Mouse (Mus musculus) T-helper 1 cell (primary cell): Measurements from ENCODE around the gene Nop2.

Source experiments
- in situ Hi-C: fragments of 300-600 bp; cut with MboI, MseI; formaldehyde crosslinking; loops from one replicate; pipeline ENCODE4 v1.15.1; 2025; ENCODE audit warnings: high pct_unique_total_duplicates

Gene Nop2

DNA sequence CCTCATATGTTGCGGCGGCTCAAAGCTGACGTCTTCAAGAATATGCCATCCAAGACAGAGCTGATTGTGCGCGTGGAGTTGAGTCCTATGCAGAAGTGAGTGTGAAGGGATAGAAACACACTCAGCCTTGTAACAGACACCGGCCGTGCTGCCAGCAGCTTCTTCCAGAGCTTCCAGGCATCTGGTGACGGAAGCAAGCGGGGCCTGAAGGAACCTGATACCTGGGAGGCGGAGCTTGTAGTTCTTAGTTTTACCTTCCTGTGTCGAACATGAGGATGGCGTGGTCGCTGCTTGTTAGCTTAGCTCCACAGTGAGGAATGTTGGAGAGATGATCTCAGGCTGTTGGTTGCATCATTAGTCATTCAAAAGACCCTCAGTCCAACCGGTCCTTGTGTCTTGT lies 22.3 kb upstream of the Nop2 start:
- in situ Hi-C loops: no loop called here

DNA sequence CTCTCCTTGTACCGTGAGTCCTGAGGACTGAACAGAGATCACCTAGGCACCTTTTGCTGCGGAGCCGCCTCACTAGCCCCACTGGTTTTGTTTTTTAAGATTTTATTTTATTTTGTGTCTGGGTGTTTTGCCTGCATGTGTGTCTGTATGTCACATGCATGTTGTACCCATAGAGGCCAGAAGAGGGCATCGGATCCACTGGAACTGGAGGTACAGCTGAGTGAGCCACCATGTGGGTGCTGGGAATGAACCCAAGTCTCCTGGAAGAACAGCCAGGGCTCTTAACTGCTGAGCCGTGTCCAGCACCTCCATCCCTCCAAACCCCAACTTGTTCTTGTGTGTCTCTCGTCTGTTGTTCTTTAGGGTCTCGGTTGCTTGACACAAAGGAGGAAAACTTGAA lies 20.8 kb upstream of the Nop2 start:
- in situ Hi-C loops: no loop called here

DNA sequence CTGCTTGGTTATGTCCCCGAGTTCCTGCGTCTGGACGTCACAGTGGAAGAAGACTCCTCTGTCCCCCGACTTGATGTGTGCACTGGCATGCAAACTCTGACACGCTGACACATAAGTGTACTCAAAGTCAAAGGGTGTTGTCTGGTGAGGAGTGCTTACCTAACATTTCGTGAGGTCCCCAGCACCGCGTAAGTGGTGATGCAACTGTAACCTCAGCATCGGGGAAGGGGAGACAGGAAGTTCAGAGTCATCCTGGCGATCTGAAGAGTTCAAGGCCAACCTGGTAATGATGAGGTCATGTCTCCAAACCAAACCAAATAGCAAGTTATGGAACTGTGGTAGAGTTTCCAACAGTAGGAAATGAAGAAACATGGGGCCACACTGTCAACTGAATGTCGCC lies 19.2 kb upstream of the Nop2 start:
- in situ Hi-C loops: no loop called here

DNA sequence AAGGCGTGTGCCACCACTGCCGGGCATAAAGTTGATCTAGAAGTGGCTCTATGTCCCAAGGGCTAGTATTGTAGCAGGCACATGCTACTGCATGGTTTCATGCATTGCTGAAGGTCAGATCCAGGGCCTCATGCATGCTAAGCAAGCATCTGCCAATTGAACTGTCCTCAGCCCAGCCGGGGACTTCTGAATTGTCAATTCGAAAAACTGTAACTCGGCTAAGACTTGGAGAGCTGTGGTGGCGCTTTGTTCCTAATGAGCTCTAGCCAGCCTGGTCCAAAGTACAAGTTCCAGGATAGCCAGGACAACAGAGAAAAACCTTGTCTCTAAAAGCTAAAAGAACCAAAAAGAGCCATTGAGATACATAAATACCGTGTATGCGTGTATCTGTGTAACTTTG lies 12.3 kb upstream of the Nop2 start:
- in situ Hi-C loops: no loop called here

DNA sequence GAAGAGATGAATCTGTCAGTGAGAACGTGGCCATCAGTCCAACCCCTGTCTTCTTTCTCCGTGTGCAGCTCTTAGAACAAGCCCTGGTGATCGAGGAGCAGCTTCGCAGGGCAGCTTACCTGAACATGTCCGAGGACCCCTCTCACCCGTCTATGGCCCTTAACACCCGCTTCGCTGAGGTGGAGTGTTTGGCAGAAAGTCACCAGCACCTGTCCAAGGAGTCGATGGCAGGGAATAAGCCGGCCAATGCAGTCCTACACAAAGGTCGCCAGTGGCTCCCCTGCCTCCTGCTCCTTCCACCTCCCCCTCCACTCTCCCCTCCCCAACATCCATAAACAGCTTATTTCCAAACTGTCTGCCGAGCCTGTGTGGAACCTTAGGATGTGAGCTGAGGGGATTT lies 3.0 kb upstream of the Nop2 start:
- in situ Hi-C loops: no loop called here

DNA sequence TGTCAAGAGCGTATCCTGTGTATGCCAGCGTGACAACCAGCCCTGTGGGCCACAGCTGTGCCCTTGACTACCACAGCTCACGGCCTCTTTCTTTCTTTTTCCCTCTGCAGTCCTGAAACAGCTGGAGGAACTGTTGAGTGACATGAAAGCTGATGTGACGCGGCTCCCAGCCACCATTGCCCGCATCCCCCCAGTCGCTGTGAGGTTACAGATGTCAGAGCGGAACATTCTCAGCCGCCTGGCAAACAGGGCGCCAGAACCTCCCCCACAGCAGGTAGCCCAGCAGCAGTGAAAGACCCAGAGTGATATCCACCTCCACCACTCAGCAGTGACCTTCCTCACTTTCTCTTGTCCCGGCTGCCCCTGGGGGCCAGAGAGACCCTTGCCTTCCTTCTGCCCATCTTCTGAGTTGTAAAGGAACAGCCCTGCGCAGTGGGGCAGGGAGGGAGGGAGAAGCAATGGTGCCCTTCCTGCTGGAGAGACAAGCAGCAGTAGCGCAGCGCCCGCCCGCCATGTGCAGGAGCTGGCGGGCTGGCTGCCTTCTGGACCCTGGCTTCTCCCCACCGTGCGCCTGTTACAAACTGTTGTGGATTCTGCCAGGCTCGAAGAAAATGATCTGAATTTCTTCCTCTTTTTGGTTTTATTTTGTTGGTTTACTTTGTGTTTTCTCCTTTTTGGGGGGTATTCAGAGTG lies 1.9 kb upstream of the Nop2 start:
- in situ Hi-C loops: no loop called here

DNA sequence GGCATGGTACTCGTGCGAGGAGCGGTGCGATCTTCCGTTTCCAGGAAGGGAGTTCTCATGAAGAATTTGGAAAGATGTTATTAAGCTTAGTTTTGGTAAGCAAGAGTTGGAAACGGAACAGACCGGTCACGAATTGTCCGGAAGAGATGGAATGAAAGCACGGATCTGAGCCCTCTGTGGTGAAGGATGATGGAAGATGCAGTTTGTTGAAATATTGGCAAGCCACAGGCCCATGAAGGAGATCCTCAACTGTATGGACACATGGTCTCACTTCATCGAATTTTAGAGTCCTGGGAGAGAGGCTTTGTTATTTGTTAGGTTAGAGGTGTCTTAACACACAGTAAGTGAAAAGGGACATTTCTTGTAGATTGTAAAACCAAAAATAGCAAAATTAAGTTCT lies 761 bp downstream of the Nop2 start:
- in situ Hi-C loops: no loop called here

DNA sequence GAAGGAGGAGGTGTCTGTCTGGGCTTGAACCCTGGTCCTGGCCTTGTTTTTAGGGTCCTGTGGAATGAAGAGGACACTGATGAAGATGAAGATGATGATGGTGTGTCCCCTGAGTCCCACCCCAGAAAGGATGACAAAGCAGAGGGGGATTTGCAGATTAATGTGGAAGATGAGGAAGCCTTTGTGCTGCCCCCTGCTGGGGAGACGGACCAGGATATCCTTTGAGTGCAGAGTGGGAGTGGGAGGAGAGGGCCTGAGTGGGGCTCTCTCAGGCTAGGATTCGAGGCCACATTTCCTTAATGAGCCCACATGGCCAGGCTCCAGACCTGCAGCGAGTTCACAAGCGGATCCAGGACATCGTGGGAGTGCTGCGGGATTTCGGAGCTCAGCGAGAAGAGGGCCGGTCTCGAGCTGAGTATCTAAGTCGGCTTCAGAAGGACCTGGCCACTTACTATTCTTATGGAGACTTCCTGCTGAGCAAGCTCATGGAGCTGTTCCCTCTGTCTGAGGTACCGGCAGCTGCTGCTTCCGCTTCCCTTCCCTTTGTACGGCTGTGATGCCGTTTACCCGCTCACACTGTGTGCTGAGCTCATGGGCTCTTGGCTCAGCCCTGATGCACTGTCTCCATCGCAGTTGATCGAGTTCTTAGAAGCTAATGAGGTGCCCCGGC lies 5.4 kb downstream of the Nop2 start:
- in situ Hi-C loops: loop anchor here (5.0 kb wide), 1 partner anchor 35 kb away; no protein-coding TSS in a partner anchor

DNA sequence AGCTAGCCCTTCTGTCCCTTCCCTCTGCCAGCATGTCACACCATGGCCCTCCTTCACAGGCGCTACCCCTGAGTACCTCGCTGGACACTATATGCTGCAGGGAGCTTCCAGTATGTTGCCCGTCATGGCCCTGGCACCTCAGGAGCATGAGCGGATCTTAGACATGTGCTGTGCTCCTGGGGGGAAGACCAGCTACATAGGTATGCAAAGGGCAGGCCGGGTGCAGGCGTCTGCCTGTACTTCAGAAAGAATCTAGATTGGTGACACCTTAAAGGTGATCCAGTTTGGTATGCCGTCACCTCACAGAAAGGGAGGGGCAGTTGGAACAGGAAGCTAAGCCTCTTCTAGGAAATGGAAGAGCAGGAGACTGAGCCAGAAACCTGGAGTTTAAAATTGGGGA lies 8.0 kb downstream of the Nop2 start:
- in situ Hi-C loops: loop anchor here (5.0 kb wide), 1 partner anchor 37 kb away; no protein-coding TSS in a partner anchor

DNA sequence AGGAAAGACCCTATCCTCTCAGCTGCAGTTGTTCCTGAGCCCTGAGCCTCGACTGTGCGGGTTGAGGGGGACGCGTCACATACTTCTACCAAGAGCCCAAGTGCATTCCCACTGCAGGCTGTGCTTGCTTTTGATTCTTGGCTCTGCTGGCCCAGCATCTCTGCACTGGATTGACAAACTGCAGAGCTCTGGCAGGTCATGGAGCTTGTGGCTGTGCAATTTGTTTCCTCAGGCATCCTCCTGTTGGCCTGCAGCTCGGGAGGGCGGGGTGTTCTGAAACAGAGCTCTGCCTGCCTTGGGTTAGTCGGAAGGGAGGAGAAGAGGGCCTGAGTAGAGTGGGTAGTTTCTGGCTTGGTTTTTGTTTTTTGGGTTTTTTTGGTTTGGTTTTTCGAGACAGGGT lies 10.7 kb downstream of the Nop2 start:
- in situ Hi-C loops: no loop called here

DNA sequence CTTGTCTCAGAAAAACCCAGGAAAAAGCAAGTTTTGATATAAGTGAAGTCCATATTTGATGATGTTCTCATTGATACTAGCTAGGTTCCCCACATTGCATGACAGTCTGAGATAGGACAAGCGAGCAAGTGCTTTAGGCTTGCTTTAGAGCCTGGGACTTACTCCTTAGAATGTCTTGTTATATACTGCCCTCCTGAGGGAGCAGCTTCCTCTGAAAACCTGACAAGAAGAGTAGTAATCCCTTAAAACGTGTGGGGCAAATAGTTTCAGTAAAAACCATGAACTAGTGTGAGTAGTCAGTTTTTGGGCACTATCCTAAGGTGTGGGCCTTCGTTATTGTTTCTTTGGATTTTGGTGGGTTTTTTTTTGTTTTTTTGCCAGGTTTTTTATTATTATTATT lies 11.4 kb downstream of the Nop2 start:
- in situ Hi-C loops: no loop called here

DNA sequence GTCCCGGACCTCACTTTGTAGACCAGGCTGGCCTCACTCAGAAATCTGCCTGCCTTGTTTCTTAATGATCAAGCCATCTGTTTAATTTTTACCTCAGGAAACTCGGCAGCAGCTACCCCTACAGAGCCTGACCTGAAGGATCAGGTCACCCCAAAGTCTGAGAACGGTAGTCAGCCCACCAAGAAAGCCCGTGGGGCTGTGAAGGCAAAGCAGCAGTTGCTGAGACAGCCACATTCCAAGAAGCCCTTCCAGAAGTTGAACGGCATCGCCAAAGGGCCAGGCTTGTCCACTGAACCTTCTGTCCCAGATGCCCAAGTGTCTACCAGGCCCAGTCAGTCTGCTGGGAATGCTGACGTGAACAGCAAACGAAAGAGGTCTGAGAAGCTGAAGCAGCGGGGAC lies 12.2 kb downstream of the Nop2 start:
- in situ Hi-C loops: no loop called here

DNA sequence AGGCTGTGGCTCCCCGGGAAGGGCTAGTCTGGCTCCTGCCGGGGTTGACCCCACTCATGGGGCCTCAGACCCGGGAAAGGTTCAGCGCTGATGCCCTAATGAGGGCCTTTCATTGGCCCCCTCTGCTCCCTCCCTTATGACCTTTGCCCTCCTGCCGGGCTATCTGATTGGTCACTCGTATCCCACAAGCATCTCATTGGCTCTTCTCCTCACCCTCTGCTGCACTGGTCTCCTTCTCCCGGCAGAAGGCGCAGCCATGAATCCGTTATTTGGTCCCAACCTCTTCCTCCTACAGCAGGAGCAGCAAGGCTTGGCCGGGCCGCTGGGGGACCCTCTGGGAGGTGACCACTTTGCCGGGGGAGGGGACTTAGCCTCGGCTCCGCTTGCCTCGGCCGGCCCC lies 13.3 kb downstream of the Nop2 start, which contains the start of gene Iffo1:
TSS of gene Iffo1 (plus strand) at position 241 of the 400 bp plus-strand sequence.
- in situ Hi-C loops: loop anchor here (5.0 kb wide), 1 partner anchor 82 kb away; no protein-coding TSS in a partner anchor

DNA sequence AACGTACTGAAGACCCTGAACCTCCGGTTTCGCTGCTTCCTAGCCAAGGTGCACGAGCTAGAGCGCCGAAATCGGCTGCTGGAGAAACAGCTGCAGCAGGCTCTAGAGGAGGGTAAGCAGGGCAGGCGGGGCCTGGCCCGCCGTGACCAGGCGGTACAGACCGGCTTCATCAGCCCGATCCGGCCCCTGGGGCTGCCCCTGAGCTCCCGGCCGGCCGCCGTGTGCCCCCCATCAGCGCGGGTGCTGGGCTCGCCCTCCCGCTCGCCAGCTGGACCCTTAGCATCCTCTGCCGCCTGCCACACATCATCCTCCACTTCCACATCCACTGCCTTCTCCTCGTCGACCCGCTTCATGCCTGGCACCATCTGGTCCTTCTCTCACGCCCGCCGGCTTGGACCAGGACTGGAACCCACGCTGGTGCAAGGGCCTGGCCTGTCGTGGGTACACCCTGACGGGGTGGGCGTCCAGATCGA lies 13.8 kb downstream of the Nop2 start:
- in situ Hi-C loops: loop anchor here (5.0 kb wide), 1 partner anchor 82 kb away; no protein-coding TSS in a partner anchor

DNA sequence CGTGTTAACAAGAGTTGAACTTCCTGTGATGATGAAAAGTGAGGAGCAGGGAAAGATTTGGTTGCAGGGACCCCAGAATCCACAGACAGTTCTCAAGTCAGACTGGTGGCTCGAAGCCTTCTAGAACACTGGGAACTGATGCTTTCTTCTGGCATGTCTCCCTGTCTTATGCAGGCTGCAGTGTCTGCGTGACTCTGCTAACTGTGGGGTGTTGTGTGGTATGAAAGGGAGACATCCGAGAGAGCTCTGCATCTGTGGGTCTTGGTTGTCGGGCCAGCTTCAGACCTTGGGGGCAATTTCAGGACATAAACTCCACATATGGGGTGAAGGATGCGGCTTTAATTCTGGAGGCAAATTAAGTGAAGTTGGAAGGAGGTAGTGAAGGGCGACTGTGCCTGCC lies 14.4 kb downstream of the Nop2 start:
- in situ Hi-C loops: loop anchor here (5.0 kb wide), 1 partner anchor 81 kb away; no protein-coding TSS in a partner anchor

DNA sequence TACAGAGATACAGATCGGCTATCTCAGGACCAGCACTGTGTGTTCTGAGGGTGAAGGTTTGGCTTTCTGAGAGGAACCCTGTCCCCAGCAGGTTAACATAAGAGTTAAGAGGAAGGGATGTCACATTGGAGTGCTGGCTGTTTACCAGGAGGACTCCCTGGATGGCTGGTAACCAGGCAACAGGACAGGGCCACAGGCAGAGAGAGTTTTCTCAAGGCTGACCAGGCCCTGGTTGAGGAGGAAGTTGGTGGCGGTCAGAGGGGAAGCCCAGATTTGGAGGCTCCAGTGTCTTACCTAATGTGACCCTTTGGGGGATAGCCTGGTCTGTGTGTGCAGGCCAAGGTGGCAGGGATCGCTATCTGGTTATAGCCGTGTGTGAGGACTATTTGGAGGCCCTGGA lies 15.1 kb downstream of the Nop2 start:
- in situ Hi-C loops: loop anchor here (5.0 kb wide), 1 partner anchor 81 kb away; no protein-coding TSS in a partner anchor

DNA sequence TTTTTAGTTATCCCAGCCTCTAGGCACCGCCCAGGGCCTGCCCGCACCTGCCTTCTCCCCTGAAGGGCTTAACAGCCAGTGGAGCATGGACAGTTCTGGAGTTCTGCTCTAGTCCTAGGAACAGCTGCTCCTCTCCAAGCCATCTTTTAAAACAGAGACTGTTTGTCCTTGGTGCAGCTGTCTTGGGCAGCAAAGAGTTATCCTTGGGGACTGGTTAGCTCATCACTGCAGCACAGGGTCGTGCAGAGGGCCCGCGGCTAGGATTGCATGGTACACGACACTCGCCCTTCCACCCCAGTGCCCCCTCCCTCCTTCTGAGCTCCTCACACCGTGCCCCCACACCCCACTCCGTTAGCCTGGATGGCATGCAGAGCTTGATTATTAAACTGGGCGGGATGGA lies 15.6 kb downstream of the Nop2 start:
- in situ Hi-C loops: loop anchor here (5.0 kb wide), 1 partner anchor 80 kb away; no protein-coding TSS in a partner anchor

DNA sequence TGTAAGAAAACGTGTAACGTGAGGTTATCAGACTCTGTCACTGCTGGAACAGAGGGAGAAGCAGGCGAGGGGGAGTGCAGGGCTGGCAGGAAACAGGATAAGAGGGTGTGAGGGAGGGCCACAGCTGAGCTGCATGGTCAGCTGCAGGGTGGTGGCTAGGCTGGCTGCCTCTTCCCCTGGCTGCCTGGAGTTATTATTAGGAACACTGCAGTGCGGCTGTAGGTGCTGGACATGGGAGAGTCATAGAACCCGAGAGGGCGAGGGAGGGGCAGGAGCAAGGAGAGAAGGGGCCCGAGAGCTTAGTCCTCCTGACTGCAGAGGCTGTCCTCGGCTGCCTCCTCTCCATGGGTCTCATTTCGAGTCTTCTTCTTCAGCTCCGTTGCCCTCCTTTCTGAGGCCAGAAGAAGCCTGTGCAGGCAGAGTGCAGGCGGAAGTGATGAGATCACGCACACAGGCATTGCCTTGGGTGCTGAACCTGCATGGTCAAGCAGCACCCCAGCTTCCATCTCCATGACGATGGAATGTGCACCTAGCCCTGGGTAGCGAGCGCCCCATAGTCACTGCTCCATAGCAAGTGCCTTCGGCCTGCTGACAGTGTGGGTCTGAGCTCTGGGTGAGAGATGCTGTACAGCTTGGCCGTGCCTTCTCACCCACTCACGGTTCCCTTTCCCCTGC lies 16.7 kb downstream of the Nop2 start:
- in situ Hi-C loops: loop anchor here (5.0 kb wide), 1 partner anchor 79 kb away; no protein-coding TSS in a partner anchor

DNA sequence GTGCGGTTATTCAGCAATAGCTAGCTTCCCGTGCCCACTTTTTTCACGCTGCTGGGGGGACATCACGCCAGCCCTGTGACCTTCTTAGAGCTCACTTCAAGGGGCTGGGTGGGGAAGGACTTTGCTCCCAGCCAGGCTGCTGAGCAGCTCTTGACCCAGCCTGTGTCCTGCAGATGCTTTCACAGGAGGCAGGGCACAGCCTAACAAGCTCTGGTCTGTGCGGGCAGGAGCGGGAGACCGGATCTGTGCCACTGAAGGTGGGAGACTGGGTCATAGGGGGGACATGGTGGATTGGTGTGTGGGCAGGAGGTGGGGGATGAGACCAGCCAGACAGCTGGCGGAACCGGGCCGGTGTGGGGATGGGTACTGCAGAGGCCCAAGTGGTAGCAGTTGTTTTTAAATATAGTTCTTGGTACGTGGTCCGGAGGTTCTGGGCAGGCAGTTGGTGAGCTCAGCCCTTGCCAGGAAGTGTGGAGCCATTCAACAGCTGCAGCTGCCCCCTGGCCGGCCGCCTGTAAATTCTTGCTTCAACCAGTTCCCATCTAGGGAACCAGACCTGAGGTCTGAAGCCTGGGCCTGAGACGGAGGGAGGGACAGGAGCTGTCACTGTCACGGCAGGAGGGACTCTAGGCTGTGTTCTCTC lies 17.3 kb downstream of the Nop2 start:
- in situ Hi-C loops: loop anchor here (5.0 kb wide), 1 partner anchor 78 kb away; no protein-coding TSS in a partner anchor

DNA sequence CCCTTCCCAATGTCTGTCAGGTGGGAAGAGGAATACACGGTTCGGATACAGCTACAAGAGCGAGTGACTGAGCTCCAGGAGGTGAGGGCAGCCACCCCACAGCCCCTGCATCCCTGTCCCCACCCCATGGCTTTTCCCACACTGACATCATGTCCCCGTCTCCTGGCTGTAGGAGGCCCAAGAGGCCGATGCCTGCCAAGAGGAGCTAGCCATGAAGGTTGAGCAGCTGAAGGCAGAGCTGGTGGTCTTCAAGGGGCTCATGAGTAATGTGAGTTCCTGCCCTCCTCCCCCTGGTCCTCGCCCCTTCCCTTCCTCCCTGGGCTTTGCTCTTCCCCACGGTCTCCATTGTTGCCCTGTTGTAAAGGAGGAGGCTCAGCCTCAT lies 17.9 kb downstream of the Nop2 start:
- in situ Hi-C loops: loop anchor here (5.0 kb wide), 1 partner anchor 78 kb away; no protein-coding TSS in a partner anchor

DNA sequence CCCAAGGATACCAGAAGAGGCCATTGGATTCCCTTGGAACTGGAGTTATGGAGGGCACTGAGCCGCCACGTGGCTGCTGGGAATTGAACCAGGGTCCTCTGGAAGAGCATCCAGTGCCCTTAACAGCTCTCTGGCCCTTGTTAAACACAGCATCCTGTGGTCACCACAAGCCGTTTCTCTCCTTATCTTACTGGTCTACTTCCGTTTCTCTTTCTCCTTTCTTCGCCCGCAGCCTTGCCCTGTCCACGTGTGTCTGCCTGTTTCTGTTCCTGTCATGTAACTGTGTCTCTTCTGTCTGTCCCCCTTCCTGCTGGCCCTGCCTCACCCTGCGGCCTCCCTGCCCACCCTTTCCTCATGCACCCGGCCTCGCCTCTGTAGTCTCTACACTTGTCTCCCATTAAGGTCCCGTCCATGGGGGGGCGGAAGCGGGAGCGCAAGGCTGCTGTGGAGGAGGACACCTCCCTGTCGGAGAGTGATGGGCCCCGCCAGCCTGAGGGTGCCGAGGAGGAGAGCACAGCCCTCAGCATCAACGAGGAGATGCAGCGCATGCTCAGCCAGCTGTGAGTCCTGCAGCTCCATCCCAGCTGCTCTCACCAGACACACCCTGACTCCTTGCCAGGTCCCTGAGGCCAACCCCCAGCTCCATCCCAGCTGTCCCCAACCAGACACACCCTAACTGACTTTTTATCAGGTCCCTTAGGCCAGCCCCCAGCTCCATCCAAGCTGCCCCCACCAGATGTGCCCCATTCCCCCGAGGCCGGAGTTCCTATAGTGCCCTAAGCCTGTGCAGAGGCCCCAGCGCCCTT lies 20.7 kb downstream of the Nop2 start:
- in situ Hi-C loops: loop anchor here (10.0 kb wide), 1 partner anchor 122 kb away; no protein-coding TSS in a partner anchor
